Mouse (Mus musculus): ENCODE results near the gene Snn.

DNA sequence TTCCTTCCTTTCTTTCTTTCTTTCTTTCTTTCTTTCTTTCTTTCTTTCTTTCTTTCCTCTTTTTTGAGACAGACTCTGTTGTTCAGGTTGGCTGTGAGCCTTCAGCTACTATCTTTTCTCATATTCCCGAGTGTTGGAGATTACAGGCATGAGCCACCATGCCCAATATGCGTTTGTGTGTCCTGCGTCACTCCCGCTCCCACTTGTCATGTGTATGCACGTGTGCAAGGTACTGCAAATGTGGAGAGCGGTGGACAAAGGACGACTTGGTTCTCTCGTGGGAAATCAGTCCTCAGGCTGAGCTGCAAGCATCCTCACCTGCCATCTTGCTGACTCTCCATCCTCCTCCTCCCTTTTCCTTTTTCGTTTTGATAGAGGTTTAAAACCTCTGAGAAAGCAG lies 25.5 kb upstream of the Snn start:
- TF ChIP-seq POLR2A (IDR thresholded peaks at IDR 0.05; ENCODE audit: borderline replicate concordance, extremely low read depth, low read depth, low read length) (no peak), CTCF (IDR thresholded peaks at IDR 0.05; ENCODE audit: insufficient read depth, low read length) (no peak)

Measured in lung, adult 2 months (tissue).